Mouse (Mus musculus) thymus, postnatal 14 days (tissue): ENCODE measurements around the gene Slit1.

Experiments used
- DNase-seq: peaks from one replicate; pipeline ENCODE4 v3.0.0; 2021

Gene Slit1

DNA sequence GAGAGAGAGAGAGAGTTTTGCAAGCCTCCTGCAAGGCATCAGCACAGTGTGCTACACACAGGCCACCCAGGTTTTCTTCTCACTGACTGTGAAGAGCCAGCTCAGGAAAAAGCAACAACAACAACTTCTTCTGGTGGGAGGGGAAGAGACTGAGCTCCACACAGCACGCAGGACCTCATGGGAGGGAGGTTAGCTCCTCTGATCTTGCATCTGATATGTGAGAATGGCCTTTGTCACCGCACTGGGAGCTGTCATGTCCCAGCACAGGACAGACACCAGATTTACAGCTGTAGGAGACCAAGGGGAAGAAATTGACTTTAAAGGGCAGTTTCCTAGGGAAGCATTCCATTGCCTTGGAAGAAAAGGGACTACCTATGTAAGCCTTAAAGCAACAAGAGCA lies 20.1 kb downstream of the Slit1 start:
- DNase-seq = no peak

DNA sequence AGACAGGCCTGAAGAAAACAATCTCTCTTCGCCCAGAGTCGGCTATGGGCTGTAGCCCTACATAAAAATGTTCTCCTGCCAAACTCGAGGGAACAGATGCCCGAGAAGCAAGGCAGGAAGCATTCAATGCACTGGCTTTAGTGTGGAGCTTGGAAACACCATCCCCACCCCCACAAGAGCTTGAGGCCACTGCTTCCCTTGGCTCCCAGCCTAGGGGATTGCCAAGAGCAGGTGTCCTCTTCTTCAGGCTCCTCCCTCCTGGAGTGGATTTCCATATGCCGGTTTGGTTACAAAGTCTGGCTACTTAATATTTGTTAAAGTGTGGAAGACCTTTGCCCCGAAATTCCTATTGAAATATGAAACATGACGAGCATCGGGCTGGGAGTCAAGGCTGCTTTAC lies 24.0 kb downstream of the Slit1 start:
- DNase-seq = no peak

DNA sequence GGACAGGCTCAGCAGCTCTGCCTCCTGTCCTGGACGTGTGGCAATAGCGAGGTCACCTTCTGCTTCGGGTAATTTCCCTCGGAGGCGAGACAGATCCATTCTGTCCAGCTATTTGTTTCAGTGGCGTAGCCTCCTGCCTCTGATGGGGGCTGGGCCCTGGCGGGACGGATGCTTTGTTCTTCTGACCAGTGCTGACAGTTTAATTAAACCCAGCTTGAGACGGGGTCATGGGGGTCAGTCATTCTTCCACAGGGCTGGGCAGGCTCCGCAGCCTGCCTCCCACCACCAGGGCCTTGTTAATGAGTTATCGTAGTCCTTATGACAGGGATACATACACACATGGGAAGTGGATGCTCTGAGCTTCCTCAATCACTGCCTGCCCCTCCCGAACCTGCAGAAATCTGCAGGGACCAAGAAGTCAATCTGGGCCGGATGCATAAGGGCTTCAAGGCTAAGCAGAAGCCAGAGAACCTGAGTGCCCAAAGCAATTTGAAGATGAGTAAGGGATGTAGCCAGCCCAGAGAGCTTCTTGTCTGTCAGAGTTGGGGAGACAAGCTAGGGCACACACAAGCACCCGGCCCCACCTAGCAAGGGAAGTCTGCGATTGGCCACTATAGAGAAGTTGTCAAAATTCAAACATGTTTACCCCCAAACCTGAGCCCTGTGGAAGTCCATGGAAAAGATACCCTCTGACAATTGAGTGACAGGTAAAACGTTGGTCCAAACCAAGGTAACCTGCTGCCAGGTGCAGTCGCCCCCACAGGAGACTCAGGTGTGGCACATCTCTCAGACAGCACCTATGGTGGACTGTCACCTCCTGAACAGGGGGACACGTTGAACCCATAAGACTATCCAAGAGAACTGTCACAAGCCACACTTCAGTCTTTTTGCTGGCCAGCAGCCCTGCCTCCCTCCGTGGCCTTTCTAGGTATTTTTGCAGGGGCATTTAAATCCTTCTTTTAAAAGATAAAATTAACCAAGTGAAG lies 26.9 kb downstream of the Slit1 start:
- no peak for DNase-seq

DNA sequence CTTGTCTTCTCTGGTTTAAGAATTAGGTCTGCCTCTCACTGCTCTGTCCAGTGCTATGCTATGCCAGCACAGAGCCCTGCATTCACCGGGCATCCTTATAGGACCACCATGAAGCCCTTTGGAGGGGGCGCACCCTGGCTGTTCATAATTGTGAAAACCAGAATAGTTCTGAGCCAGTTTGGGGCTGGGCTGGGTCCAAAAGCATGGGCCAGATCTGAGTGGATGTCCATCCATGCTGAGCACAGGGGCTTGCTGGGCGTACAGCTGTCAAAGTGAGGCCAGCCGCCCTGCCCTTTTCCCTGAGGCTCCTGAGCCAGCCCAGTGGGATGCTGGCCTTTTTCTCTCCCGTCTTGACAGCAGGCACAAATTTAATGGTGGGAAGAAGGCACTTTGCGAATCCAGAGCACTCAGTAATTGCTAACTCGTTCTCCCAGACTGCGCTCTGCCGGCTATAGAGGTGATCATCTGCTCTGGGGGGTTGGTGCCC lies 29.0 kb downstream of the Slit1 start:
- no peak for DNase-seq

DNA sequence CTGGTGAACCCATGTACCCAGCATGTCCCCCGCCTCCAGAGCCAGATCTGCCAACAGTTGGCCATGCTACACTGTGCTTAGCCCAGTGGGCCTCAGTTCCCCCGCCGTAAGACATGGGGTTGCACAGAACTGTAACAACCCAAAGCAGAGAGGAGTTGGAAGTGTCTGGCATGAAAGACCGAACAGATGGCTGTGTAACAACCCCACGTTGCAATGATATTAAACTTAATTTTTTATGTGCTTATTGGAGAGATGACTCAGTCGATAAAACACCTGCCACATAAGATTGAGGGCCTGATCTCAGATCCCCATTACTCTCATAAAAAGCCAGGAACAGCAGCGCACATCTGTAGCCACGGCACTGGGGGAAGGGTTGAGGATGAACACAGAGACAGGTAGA lies 30.6 kb downstream of the Slit1 start:
- DNase-seq = no peak

DNA sequence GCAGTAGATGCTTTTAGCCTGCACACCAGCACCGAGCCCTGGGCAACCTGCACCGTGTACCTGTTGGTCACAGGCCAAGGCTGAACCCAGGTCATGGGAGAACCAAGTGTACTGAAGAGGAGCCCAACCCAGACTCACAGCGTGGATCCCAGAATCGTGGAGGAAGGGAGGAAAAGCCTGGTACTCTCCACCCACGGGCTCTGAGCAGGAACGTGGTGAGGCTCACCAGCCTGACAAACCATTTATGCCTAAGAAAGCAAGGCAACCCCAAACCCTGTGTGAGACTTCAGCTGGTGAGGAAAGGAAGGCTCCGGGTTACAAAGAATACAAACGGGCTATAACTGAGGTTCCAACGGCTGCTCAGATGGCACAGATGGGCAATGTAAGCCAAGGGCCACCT lies 31.8 kb downstream of the Slit1 start:
- DNase-seq = no peak

DNA sequence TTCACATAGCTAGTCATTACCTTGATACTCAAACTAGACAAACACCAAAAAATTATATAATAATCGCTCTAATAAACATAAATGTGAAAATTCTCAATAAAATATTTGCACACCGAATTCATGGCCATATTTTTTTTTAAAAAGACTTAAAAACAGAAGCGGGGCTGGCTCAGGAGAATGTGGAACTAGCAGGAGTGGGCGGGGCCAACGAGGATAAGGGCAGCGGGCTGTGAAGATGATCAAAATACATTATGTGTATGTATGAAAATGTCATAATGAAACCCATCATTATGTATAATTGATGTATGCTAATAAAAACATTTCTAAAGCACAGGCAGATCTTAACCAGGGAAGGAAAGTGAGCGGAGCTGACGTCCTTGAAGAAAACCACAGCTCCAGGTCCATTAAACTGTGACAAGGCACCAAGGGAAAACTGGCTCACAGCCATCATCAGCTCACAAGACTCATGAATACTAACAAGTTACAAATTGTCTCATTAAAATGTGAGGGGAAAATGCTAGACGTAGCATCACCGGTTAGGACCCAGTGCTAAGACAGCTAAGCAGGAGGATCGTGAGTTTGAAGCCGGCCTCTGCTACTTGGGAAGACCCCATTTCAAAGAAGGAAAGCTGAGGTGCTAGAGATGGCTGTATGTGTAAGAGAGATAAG lies 33.8 kb downstream of the Slit1 start:
- DNase-seq = no peak

DNA sequence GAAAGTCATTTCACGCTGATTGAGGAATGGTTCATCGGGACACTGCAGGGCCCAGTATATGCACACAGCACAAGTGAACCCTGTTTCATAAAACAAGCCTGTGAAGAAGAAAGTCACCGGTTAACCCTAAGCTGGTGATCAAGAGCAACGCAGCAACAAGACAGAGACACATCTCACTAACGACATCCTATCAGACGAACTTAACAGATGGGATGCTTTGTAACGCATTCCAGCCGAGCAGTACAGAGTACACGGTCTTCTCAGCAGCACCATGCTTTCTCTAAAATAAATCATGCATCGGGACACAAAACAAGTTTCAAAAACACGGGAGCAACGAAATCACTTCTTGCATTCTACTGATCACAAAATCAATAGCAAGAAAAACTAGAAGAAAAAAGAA lies 35.6 kb downstream of the Slit1 start:
- no peak for DNase-seq

DNA sequence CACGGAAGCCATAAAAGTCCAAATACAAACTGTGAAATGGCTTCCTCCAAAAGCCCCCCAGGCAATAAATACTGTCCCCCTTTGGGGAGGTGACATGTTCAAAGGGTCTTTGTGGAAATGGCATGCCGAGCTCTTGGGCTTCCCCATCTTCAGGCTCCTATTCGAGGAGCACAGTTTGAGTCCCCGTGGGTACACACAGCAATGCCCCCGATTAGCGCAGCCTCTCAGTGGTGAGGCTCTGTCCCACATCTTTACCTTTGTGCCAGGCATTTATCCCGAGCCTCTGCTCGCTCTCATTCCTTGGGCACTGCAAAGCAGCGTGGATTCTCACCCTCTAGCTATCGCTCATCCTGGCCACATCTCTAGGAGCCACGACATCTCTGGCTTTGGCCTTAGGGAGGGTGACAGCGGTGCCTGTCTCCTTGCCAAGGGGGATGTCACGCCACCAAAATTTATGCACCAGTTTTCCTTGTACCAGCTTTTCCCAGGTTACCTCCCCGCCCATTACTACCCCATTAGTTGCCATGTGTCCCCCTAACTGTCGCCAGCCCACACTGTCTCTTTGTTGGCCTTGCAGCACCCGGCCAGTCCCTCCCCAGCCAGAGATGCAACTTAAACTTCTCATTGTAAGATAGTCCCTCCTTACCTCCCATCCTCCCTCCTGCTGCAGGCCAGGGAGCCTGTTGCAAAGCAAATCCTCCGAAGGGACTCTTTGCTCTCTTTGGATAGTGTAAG lies 37.2 kb downstream of the Slit1 start:
- no peak for DNase-seq

DNA sequence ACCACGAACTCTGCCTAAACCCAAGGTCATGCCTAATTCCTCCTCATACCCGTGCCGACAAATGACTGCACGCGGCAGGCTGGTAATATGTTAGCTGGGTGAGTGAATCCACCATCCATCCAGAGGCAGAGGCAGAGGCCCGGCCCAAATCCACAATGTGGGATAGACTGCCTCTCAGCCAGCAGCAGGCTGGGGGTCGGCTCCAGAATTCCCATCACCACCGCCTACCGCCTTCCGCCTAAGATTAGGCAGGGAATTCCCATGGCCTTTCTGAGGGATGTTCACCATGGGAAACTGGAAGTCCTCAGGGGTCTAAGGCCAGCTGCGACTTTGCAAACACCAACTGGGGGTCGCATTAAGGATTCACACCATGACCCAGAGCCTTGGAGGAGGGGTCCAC lies 38.0 kb downstream of the Slit1 start:
- no peak for DNase-seq

DNA sequence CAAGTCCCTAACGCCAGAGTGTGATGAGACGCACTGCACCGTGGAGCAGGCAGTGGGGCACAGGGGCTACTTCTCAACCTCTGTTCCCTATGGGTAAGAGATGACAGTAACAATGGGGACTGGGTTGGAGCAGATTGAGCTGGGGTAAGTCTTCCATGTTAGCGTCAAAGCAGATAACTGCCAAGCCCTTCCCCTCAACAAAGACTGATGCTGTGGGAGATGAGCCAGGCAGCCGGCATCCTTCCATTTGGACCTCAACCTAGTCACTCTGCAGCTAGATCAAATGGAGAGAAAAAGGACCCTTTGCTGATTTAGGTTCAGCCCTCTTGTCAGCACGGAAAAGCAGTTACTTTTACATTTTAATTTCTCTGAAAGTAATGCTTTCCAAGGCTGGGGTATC lies 40.8 kb downstream of the Slit1 start:
- DNase-seq = no peak

DNA sequence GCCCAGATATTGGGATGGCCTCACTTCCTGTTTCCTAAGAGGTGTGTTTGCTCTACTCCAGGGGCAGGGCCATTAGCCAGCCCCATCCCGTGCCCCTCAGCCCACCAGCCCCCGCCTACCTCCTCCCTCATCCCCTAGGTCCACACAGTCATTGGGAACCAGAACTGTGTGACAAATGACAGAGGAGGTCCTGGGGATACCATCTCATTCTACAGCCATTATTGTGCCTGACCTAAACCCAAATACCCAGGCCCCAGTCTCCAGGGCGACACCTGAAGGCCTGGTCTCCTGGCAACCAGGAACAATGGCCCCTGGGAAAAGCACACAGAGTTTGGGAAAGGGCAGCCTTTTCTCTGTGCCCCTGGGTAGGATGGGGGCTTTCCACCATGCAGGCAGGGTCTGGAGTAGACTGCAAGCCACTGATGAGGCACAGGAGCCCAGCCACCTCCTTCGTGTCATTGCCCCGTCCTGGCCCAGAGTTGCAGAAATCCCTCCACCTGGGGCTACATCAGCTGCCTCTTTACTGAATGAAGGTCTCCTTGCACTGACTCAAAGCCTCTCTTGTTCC lies 44.5 kb downstream of the Slit1 start:
- no peak for DNase-seq

DNA sequence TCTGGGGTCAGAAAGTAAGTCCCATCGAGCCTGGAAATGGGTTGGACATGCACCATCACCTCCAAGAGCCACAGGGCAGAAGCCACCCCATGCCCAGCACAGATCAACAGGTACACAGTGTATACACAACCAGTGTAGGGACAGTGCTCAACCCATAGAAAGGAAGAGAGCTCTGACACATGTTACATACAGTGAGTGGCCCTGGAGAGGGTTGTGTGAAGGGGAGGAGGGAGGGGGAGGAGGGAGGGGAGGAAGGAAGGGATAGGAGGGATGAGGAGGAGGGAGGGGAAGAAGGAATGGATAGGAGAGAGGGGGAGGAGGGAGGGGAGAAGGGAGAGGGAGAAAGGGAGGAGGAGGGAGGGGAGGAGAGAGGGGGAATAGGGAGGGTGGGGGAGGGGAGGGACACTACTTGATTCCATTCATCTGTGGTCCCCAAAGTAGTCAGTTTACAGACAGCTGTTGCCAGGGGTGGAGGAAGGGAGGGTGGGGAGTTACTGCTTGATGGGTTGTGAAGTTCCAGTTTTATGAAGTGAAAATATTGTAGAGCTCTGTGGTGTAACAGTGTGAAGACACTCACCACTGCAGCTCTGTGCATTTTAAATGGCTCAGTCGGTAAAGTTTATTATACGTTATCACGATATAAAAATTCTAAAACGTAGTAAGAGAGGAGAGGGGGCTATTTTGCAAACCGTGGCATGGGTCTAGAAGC lies 45.5 kb downstream of the Slit1 start:
- DNase-seq = no peak

DNA sequence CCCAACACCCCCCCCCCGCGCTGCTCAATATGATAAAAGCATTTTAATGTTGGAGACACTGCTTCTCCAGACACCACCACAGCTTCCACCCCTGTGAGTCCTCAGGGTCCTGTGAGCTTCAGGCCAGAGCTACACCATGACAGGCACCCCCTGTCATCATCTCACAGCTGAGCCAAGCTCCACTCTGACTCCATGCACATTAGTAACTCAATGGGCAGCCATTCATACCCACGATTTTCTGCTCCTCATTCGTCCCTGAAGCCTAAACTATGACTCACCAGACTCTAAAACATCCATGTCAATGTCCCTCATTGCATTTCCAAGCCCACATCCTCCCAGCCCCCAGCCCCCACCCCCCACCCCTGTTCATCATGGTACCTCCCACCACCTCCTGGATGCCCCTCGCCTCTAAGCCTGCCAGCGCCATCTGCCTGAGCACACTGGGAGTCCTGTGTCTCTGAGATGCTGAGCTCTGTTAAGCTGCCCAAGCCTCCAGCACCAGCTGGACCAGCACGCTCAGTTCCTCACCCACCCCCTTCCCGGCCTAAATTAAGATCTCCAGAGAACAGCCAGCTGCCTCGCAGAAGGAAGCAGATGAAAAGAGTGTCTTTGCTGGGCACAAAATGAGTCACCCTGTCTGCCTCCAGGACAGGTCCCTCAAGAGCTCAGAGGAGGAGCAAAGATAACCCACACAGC lies 46.2 kb downstream of the Slit1 start:
- no peak for DNase-seq

DNA sequence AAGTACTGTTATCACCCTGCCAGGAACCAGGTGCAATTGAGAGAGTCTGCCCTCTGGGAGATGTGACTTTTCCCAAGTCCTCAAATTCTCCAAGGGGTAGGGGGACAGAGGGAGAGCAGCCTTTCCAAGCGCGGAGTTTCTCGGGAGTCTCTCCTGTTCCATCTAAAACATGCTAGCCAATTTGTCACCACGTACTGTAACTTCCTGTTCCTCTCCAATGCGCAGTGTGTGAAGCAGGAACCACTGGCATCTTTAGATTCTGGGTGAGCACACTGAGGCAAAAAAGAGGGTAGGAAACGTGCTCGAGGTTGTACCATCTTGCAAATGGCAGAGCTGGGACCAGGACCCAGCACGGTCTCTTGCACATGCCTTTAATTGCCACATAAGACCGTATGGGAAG lies 47.0 kb downstream of the Slit1 start:
- no peak for DNase-seq

DNA sequence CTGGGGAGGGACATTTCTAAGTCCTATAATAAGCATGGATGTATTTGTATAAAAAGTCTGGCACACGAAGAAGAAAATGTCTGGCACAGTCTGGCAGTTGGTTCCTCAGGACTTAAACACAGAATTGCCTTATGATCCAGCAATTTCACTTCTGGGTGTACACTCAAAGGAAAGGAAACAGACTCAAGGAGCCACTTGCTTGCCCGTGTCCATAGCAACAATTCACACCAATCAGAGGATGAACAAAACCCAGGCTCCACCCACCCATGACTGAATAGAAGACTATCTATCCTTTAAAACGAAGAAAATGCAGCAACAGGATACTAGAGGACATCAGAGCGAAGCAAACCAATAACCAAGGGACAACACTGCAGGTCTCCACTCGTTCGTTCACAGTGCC lies 48.4 kb downstream of the Slit1 start:
- no peak for DNase-seq

DNA sequence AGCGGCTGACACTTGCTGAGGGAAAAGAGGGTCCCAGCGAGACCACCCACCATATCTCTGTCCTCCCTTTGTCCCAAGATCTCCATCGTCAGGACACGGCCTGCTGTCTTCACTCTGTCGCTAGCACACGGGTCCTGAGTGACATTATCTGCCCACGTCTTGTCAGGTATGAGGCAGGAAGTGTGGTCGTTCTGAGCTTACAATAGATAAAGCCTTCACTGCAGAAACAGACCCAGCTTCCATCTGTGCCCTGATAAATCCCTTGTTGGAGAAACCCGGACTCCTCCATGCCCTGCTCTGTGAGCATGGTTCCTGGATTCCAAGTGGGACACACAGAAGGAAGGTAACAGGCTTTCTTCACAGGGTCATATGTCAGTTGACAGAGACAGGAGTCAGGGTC lies 48.9 kb downstream of the Slit1 start:
- no peak for DNase-seq

DNA sequence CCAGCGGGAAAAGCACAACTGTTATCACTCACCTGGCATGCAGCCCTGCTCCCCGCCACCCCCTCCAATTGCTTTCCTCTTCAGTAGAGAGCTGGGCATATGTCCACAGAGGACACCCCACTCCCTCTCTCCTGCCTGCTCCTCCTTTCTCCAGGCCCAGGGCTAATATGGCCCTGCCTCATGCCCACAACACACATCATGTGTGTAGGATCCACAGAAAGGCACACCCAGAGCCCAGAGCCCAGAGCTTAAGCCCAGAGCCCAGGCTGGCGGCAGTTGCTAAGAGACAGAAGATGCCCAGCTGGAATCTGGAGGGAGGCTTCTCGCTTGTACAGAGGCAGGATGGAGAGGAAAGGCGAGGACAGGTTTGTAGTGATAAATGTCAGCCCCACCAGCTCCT lies 49.7 kb downstream of the Slit1 start:
- no peak for DNase-seq

DNA sequence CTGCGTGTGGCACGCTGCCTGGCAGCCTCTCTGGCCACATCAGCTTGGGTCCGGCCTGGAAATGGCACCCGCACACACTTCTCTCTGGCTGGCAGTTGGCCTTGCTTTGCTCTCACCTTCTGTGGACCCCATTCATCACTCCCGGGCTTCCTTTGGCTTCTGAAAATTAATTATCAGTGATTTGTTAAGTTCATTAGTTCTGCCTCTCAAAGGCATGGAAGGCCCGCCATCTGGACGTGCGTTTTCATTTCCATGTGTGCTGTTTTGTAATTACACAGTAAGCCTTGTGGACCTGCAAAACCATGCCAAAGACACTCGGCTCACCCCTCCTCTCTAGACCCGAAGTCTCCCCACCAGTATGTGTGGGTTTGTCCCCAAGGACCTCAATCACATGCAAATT lies 53.4 kb downstream of the Slit1 start:
- DNase-seq = no peak

DNA sequence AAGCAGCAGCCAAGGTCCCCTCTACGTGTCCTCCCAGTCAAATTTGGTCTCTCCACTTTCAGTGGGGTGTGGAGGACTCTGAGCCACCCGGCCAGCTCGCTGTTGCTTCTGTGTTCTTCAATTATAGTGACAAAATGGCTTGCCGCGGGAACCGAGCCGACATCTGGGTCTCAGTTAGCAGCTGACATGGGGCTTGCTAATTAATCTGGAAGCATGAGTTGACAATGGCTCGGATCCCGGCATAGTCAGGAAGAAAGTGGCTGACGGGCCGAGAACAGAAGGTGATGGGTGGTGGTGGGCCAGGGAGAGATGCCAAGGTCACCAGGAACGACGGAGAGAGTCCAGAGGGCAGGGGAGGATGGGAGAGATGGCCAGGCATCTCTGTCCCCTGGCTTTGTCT lies 55.2 kb downstream of the Slit1 start:
- DNase-seq = no peak

DNA sequence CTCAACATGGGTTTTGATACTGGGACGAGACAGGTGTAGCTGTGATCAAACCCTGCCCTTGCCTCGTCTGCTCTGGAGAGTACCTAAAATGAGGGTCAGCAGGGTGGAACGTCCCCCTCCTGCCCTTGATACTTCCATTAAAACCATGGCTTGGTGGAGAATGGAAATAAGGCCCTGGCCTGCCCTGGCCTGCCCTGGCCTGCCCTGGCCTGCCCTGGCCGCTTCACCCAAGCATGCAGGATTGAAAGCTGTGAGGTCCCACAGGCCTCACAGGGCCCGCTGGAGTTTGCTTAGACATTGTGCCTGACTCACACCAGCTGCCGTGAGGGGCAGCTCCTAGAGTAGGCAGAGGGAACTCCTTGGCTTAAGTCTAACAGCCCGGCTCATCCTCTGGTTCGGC lies 55.6 kb downstream of the Slit1 start:
- no peak for DNase-seq

DNA sequence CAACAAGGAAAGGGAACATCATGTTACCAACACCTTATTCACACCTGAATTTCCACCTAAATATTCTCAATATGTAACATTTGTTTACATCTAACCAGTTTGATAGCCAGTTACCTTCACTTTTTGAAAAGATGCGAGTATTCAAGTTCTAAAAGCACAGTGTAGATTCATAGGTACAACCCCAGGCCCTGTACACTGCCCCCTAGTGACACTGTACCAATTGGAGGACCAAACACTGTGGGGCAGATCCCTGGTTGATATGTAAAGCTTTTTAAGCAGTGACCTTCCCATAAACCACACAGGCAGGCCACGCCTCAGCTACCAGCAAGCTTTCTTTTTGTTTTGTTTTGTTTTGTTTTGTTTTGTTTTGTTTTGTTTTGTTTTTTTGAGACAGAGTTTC lies 57.3 kb downstream of the Slit1 start:
- DNase-seq = peak; percentile 31
